Mouse (Mus musculus) heart, postnatal 14 days (tissue): ENCODE measurements around the gene Jhy. TPM values are rescaled to one million over a fixed set of nuclear protein-coding genes. Genes with fewer than 3 reads are reported as not detected.

Experiments
- DNase-seq, 2 experiments: peaks; one replicate each; pipeline ENCODE4 v3.0.0; 2021 to 2022
- intact Hi-C: fragments of 180-260 bp; cut with DNase I; formaldehyde crosslinking; loops from one replicate; pipeline ENCODE4 v1.15.1; 2025
- total RNA-seq, 2 experiments: library from RNA; stranded (reverse); gene quantifications; 2 replicates each; pipeline ENCODE4 v1.2.3; 2021

Gene Jhy
- total RNA-seq, 2 experiments from 2014 or later: not detected

DNA sequence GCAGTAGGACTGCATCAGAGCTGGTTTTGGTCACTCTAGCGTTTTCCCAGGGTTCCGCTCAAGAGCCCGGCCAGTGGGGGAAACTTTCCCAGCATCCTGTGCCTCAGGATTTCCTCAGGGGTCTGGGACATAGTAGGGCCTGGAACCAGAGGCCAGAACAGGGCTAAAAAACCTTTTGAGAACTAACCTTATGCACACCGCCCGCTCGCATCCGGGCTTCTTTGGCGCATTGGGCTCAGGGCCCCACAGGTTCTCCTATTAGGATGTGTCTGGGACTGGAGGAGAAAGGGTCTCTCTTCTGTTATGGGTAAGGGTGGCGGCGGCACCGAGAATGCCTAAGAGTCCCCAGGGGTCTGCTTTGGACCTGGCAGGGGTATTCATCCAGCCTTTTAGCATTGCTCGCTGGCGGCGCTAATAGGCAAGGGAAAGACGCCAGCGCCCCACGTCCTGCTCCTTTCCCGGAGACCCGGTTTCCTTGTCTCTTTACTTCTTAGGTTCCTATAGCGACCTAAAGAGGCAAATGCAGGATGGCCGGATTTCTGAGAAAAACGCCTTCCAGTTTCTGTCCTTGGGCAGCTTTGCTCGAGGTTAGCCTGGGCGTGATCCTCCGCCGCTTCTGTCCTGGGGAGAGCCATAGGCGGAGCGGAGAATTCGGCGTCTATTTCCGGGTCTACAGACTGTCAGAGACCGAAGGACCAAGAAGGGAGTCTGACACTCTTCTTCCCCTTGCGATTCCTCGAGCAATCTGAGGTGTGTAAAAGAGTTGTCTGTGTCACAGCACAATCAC lies 92.4 kb downstream of the Jhy start:
- no peak for DNase-seq
- intact Hi-C loops: no loop called here

DNA sequence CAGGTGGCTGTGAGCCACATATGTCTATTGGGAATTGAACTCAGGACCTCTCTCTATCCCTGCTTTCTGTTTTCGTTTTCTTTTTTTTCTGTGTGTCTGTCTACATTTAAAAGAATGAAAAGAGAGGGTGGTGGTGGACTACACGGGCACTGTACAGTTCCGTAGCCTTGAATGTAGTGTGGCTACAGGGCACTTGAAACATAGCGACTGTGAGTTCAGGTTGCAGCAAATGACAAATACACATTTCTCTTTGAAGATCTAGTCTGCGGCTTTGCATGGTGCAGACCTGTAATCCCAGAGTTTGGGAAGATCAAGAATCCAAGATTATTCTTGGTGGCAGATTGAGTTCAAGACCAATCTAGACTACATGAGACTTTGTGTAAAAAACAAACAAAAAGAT lies 93.6 kb downstream of the Jhy start:
- intact Hi-C loops: no loop called here
- DNase-seq: no peak

DNA sequence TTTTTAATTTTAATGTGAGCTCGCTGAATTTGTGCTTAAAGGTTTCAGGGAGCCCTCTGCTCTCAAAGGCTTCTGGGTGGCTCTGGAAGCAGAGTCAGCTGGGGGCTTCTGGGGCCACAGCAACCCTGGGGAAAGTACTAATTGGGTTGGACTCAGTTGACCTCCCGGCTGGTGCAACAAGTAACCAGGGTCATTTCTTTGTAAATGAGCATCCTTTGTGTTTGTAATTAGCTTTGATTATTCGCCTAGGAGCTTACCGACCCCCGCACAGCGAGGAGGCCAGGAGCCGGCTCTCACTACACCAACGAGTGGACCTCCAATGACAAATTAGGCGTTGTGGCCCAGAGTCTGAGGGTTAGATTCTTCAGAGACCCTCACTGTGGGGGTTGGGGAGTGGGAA lies 104.7 kb downstream of the Jhy start:
- intact Hi-C loops: no loop called here
- DNase-seq: no peak

DNA sequence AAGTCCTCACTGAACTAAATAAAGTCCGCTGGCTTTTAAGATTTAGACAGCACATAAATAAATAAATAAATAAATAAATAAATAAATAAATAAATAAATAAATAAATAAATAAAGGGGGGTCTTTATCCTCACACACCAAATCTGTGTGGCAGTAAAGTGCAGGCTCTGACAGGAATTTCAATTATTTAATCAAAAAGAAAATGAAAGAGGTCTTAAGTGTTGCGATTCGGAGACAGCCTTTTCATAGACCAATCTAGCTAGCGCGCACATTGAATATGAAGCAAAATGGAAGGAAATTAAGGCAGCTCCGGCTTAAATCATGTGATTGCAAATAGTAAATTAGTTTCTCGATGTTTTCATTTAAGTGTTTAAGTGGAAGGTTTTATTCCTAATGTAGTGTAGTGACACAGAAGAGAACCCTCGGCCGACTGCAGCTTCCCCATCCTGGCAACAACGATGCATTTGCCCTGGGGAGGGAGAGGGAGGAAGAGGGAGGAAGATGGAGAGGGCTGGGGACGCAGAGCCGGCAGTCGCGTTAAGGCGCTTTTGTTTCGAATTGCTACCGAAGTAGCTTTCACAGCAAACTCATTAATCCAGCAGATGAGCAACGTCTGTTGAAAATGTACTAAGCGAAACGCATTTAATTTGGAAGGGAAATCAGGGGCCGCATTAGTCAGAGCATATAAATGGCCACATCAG lies 105.3 kb downstream of the Jhy start:
- DNase-seq: no peak
- intact Hi-C loops: no loop called here

DNA sequence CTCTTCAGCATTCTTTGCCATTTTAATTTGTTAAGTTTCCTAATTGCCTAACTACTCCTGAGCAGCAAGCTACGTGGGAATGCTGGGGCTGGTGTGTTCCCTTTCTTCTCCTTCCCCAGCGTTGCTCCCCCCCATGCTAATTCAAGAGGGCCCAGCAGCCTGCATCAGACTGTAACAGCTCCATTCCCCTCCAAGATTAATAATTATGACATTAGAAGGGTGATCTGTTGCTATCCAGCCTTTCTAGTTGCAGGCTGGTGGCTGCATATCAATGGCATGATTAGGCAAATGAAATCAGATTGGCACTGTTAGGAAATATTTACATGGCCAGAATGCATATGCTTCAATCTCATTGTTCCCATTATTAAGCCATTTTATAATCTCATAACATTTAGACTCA lies 112.4 kb downstream of the Jhy start:
- intact Hi-C loops: no loop called here
- DNase-seq: no peak

Other genes with a start within 250 kb of the Jhy start
- gene Hspa8, start 163.1 kb downstream of the Jhy start, total RNA-seq: 1,000 to 10,000 TPM; 1,048 to 1,357 TPM
- not detected for gene Bsx, start 90.0 kb downstream of the Jhy start, total RNA-seq
- gene Crtam, start 40.5 kb upstream of the Jhy start, total RNA-seq: under 1 TPM; 0.12 to 0.14 TPM
- 1 to 10 TPM; 1.7 to 1.8 TPM for gene Ubash3b, start 197.6 kb upstream of the Jhy start, total RNA-seq